Comparison of ENCODE assay signal across 8 mouse cellular contexts in genomic region chr4:86857113-86858069, GRCm38 (mm10). TPM values are rescaled to one million over a fixed set of nuclear protein-coding genes. Genes with fewer than 3 reads are reported as not detected.
A peak's percentile ranks its signal among the peaks of the same experiment; 100 is the strongest.
DNase-seq lines count a peak whose midpoint lies in the region; ATAC-seq lines count a peak whose summit lies in the region.

Gene Rps6, minus strand, starts transcription at chr4:86857412.

- under 1% methylated on average over 64 of the region's 68 CpGs for WGBS in hindbrain, embryonic 13.5 days

- peak within 1 kb of the TSS; percentile 81 for H3K4me2 ChIP-seq in hindbrain, embryonic 13.5 days

- H3K9ac ChIP-seq in hindbrain, embryonic 13.5 days, result peak within 1 kb of the TSS; percentile 100

- peak; percentile 98 for ATAC-seq in hindbrain, embryonic 13.5 days (ENCODE audit: low FRiP score)

- peaks cover 22% of the 10 kb centered on the region for H3K4me1 ChIP-seq in hindbrain, embryonic 13.5 days (replicated peaks)

- DNase-seq in NIH3T3 (ENCODE audit: low read depth), result peak; percentile 100
- DNase-seq in cerebellum, postnatal 10 days, result peak; percentile 97
- peak; percentile 94 for DNase-seq in frontal cortex, postnatal 14 days (ENCODE audit: low spot score in 2 of 2)
- DNase-seq in layer of hippocampus, postnatal 25 days (ENCODE audit: extremely low spot score in 1 of 2, low spot score in 1 of 2), result peak; percentile 93
- DNase-seq in lung, postnatal 25 days (ENCODE audit: low spot score), result peak; percentile 98
- DNase-seq in retina, embryonic 14.5 days (ENCODE audit: low spot score), result peak; percentile 97
- DNase-seq in thymus, postnatal 4 days, result peak; percentile 94

- H3K9me3 ChIP-seq in hindbrain, embryonic 13.5 days, result no peaks in the 10 kb centered on the region

- H3K27ac ChIP-seq in hindbrain, embryonic 13.5 days, result peak within 1 kb of the TSS; percentile 97

- no peaks in the 10 kb centered on the region for H3K27me3 ChIP-seq in hindbrain, embryonic 13.5 days

- peak within 1 kb of the TSS; percentile 93 for H3K4me3 ChIP-seq in hindbrain, embryonic 13.5 days

- H3K36me3 ChIP-seq in hindbrain, embryonic 13.5 days, result peaks cover 28% of the 10 kb centered on the region

RNA-seq across cellular contexts. Expression of gene Rps6, which starts in this region (rescaled TPM):
- polyA plus RNA-seq in hindbrain, embryonic 13.5 days (2015; fragmentation: Nextera tagmentation; extraction: Ambion mirVana), result 441 and 451 TPM in 2 replicates
- 100 to 1,000 TPM; 393 to 434 TPM for total RNA-seq in layer of hippocampus, postnatal 25 days (2021)

Comparison
In these comparisons a context has a peak if more than half of its experiments do, and no peak if none do; other contexts are left out.
1. Peak in every context shown above with its lines: DNase-seq, ATAC-seq, H3K4me3 ChIP-seq and H3K27ac ChIP-seq.